Mouse (Mus musculus) spleen, postnatal 10 days (tissue): ENCODE measurements around the gene Bbs9.
A peak's percentile ranks its signal among the peaks of the same experiment; 100 is the strongest.
"Not testable (repeated sequence)": the region's sequence is repeated elsewhere in the genome, so short reads cannot be mapped to it uniquely, and the experiment has no call there.

Source experiments
- DNase-seq, 2 experiments: peaks; one replicate each; pipeline ENCODE4 v3.0.0; 2021 to 2022; ENCODE audit warnings: low spot score in 2 of 2

Gene Bbs9

GRCm38 (mm10) chr9:22475424-22475868 is at the start of gene Bbs9:
Gene Bbs9 (plus strand): TSS chr9:22475715.
- DNase-seq = peak; percentile 83 to 93

DNA sequence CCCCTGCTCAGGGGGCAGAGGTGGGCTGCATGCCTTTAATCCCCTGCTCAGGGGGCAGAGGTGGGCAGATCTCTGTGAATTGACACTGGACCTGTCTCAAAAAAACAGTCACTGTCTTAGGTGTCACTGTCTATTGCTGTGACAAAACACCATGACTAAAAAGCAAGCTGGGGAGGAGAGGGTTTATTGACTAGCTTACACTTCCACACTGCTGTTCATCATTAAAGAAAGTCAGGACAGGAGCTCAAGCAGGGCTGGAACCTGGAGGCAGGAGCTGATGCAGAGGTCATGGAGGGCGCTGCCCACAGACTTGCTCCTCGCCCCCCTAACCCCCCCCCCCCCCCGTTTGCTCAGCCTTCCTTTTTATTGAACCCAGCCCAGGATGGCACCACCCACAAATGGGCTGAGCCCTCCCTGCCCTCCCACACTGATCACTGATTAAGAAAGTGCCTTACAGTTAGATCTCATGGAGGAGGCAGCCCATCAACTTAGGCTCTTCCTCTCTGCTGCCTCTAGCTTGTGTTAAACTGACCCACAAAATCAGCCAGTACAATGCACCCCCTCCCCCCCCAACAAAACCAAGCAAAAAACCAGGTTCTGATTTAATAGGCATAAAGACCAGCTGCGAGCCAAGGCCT is 47.4 kb upstream of the Bbs9 start:
- no peak for DNase-seq

GRCm38 (mm10) chr9:22428666-22429410 is 46.7 kb upstream of the Bbs9 start:
- no peak for DNase-seq

- DNase-seq = peak in 1 of 2 experiments; percentile 44
Measured at GRCm38 (mm10) chr9:22429533-22430241, 45.8 kb upstream of the Bbs9 start.

- peak in 1 of 2 experiments; percentile 58 for DNase-seq
Measured at GRCm38 (mm10) chr9:22430315-22430840, 45.1 kb upstream of the Bbs9 start.

- no peak for DNase-seq
Measured at GRCm38 (mm10) chr9:22433221-22433620, 42.3 kb upstream of the Bbs9 start.

- DNase-seq = no peak
Measured at GRCm38 (mm10) chr9:22434101-22434500, 41.4 kb upstream of the Bbs9 start.

DNA sequence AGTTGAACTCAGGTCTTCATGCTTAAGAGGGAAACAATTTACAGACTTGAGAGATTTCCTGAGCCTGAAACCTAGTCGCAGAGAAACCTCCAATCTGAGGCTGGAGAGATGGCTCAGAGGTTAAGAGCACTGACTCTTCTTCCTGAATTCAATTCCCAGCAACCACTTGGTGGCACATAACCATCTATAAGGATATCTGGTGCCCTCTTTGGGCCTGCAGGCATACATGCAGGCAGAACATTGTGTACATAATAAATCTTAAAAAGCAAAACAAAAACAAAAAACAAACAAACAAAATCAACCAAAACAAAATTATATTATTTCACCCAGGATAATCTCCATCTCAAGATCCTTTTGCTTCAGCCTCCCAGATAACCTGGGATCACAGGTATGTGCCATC is 36.7 kb upstream of the Bbs9 start:
- no peak for DNase-seq

GRCm38 (mm10) chr9:22443157-22443556 is 32.4 kb upstream of the Bbs9 start:
- DNase-seq = no peak

GRCm38 (mm10) chr9:22445123-22445522 is 30.4 kb upstream of the Bbs9 start:
- no peak for DNase-seq

- no peak for DNase-seq
Measured at GRCm38 (mm10) chr9:22447213-22447612, 28.3 kb upstream of the Bbs9 start.

GRCm38 (mm10) chr9:22448420-22448819 is 27.1 kb upstream of the Bbs9 start:
- no peak for DNase-seq

DNA sequence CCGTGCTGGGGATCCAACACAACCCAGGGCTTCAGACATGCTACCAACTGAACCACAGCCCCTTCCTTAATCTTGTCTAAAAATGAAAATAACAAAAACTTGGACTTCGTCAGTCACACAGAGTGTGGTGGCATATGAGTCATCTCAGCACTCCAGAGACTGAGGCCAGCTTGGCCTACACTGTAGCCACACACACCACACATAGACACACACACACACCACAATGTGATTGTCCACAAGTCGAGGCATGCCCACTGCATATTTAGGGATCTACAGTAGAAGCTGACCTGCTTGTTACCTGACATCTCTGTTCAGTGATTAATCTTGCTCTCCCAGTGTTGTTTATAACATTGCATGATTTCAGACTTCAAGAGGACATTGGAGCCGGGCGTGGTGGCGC is 26.3 kb upstream of the Bbs9 start:
- no peak for DNase-seq

- DNase-seq = no peak
Measured at GRCm38 (mm10) chr9:22452697-22453096, 22.8 kb upstream of the Bbs9 start.

DNA sequence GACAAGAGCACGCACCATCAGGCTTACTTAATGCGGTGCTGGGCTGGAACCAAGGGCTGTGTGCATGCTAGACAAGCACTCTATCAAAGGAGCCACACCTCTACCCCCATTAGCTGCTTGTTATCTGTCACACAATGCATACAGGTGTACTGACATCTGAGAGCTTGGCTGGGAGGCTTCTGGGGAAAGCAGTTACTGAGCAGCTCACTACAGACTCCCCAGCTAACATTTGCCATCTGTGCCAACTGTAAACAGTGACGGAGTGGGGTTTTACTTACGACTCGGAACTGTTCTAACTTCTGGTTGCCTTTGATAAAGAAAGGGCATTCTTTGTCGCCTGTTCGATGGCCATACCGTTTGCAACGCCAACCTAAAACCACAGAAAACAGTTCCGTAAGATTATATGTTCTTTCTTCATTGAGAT is 22.0 kb upstream of the Bbs9 start:
- DNase-seq = no peak

DNA sequence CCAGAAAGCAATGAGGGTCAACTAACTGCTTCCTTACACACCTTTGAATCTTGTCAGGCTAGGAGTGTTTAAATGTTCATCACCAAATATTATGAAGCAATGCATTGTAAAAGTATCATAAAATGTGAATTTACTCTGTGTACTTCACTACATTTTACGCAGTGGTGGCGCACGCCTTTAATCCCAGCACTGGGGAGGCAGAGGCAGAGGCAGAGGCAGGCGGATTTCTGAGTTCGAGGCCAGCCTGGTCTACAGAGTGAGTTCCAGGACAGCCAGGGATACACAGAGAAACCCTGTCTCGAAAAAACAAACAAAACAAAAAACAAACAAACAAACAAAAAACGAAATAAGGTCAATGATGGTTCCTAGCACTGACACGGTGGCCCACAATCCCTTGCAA is 21.5 kb upstream of the Bbs9 start, which contains the start of gene Gm17545:
Gm17545 (plus strand) TSS at position 301 of the 400 bp plus-strand sequence.
- DNase-seq = not testable (repeated sequence)

DNA sequence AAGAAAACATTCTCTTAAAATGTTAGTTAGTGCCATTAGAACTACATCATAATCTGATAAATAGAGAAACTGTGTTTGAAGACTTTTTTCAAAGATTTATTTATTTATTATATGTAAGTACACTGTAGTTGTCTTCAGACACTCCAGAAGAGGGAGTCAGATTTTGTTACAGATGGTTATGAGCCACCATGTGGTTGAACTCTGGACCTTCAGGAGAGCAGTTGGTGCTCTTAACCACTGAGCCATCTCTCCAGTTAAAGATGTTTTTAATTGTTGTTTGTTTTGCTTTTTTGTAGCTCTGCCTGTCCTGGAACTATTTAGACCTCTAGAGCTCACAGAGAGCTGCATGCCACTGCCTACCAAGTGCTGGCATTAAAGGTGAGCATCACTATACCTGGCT is 20.5 kb upstream of the Bbs9 start:
- no peak for DNase-seq

GRCm38 (mm10) chr9:22457142-22457835 is 18.2 kb upstream of the Bbs9 start:
- peak in 1 of 2 experiments; percentile 64 for DNase-seq

GRCm38 (mm10) chr9:22461946-22462345 is 13.6 kb upstream of the Bbs9 start:
- DNase-seq = no peak

DNA sequence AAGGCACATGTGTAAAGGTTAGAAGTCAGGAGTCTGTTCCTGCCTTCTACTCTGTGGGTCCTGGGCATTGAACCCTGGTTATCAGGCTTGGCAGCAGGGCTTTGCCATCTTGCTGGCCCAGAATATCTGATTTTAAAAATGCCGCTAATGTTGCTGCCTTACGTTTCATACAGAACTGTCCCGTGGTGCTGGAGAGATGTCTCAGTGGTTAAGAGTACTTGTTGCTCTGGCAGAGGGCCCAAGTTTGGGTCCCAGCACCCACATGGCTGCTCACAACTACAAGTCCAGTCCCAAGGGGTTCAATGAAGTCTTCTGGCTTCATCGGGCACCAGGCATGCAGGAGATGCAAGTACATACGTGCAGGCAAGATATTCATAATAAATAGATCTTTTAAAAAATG is 9.3 kb upstream of the Bbs9 start:
- no peak for DNase-seq

GRCm38 (mm10) chr9:22467371-22468169 is 7.9 kb upstream of the Bbs9 start:
- DNase-seq = peak; percentile 59 to 69
